Mouse (Mus musculus) kidney, embryonic 14.5 days (tissue): ENCODE results near the gene Exoc6. TPM values are rescaled to one million over a fixed set of nuclear protein-coding genes. Genes with fewer than 3 reads are reported as not detected.

ENCODE experiments used
- ATAC-seq: fragments of 200-750 bp; cut with Nextera tagmentation; 2 replicates; pipeline ENCODE4 v1.8.0; 2017; ENCODE audit warnings: moderate number of reproducible peaks, mild to moderate bottlenecking, moderate TSS enrichment, moderate library complexity; ENCODE audit not compliant: low FRiP score, low TSS enrichment
- H3K27ac ChIP-seq: fragments of 300-500 bp; sonication (generic); 2 replicates; pipeline ENCODE4 v1.5.1; 2014; ENCODE audit warnings: low read depth, mild to moderate bottlenecking, low read length, moderate library complexity, mixed read lengths
- H3K27me3 ChIP-seq: fragments of 300-500 bp; sonication (generic); 2 replicates; pipeline ENCODE4 v1.6.1; 2014; ENCODE audit warnings: mild to moderate bottlenecking, low read length; ENCODE audit not compliant: control insufficient read depth, insufficient read depth
- H3K36me3 ChIP-seq: fragments of 300-500 bp; sonication (generic); 2 replicates; pipeline ENCODE4 v1.6.1; 2014; ENCODE audit warnings: low read length, mixed read lengths; ENCODE audit not compliant: control insufficient read depth, insufficient read depth
- H3K4me1 ChIP-seq: fragments of 300-500 bp; sonication (generic); 2 replicates; pipeline ENCODE4 v1.6.1; 2014; ENCODE audit warnings: low read length, mixed read lengths; ENCODE audit not compliant: control insufficient read depth, insufficient read depth
- H3K4me2 ChIP-seq: fragments of 300-500 bp; sonication (generic); replicated peaks from 2 replicates; pipeline ENCODE4 v1.6.1; 2014; ENCODE audit warnings: low read depth, mild to moderate bottlenecking, low read length
- H3K4me3 ChIP-seq: fragments of 300-500 bp; sonication (generic); 2 replicates; pipeline ENCODE4 v1.5.1; 2014; ENCODE audit warnings: mild to moderate bottlenecking, low read length
- H3K9ac ChIP-seq: fragments of 300-500 bp; sonication (generic); 2 replicates; pipeline ENCODE4 v1.6.1; 2014; ENCODE audit warnings: low read depth, mild to moderate bottlenecking, low read length, moderate library complexity
- H3K9me3 ChIP-seq: fragments of 300-500 bp; sonication (generic); 2 replicates; pipeline ENCODE4 v1.6.1; 2016; ENCODE audit warnings: low read length; ENCODE audit not compliant: control insufficient read depth
- WGBS: fragments of 180-500 bp; shearing (Covaris S2); extraction: QIAGEN DNeasy Blood & Tissue Kit; methylation state at CpG from one replicate; pipeline ENCODE4 v1.1.7; 2014; 5-methylcytosine and 5-hydroxymethylcytosine counted together
- polyA plus RNA-seq: library from polyadenylated mRNA; unstranded; fragments of >200 nt; fragmentation: Nextera tagmentation; extraction: Ambion mirVana; gene quantifications from 2 replicates; pipeline ENCODE4 v1.2.1, GENCODE M21; 2014

Exoc6 gene
- polyA plus RNA-seq = 14.2 and 26.8 TPM in 2 replicates

DNA sequence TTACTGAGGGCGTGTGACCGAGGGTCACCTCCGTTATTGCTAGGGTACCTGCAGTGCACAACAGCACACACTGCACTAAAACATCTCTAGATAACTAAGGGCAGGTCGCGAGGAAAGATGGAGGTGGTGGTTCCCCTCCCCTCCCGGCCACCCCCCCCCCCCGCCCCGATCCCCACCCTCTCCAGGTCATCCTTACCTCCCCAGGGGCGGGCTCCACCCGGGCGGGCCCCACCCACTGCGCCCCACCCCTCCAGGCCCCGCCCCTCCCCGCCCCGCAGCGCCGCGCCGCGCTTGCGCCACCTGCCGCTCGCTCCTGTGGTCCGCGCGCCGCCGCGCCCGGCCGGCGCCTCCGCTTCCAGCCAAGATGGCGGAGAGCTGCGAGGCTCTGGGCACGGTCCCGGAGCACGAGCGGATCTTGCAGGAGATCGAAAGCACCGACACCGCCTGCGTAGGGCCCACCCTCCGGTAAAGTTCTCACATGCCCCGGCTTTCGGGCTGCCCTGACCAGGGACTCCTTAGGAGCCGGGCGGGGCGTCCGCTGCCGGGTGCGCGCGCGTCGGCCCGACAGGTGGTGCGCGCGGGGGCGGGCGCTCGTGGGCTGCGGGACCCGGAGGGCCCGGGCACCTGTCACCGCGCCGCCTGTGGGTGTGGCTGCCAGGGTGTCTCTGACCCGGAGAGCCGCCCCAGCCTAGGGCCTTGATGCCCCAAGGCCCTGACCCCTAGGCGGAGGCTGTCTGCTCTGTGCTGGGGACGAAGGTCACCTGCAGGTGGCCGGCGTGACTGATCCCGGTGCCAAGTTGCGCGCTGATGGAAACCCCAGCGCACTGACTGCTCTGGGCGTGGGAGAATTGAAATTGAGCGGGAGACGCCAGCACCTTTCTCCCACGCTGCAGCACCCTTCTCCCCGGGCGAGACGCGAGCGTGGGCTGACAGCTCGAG is at the start of gene Exoc6:
TSS of gene Exoc6 (plus strand) at position 318 of the 939 bp plus-strand sequence.
- 1% methylated on average over 70 of the region's 89 CpGs for WGBS
- Histone ChIP-seq H3K27ac (peak within 1 kb of the TSS; percentile 76; the same call in 1 of the 2 replicates), H3K9me3 (no peaks in the 10 kb centered on the region), H3K4me1 (no peaks in the 10 kb centered on the region), H3K4me2 (peak within 1 kb of the TSS; percentile 90), H3K27me3 (no peaks in the 10 kb centered on the region; the same call in 1 of the 2 replicates), H3K4me3 (peak within 1 kb of the TSS; percentile 87), H3K9ac (peak within 1 kb of the TSS; percentile 84), H3K36me3 (no peaks in the 10 kb centered on the region)
- peak; percentile 92 for ATAC-seq

DNA sequence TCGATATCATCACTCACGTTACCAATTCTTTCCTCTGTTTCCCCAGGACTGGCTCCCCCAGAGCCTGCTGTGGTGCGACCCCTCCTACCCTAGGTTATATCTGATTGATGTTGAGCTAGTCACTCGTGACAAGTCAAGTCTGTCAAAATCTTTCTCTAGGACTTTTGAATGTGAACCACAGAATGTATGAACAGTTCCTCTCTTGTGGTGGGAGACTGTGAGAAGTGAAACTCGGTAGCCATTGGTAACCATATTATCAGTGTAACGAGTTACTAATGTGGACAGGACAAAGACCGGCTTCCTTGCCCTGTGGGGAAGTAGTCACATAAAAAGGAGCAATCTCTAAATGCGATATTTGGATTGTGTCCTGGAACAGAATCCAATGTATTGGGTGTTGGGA is 47.2 kb upstream of the Exoc6 start:
- Histone ChIP-seq H3K4me3 (no peak overlapping the region), H3K9me3 (no peaks in the 10 kb centered on the region), H3K4me1 (no peaks in the 10 kb centered on the region), H3K4me2 (no peak overlapping the region), H3K36me3 (no peaks in the 10 kb centered on the region), H3K27ac (no peak overlapping the region), H3K27me3 (no peaks in the 10 kb centered on the region), H3K9ac (no peak overlapping the region)
- WGBS = 86% methylated on average over 8 of the region's 8 CpGs
- ATAC-seq = no peak

DNA sequence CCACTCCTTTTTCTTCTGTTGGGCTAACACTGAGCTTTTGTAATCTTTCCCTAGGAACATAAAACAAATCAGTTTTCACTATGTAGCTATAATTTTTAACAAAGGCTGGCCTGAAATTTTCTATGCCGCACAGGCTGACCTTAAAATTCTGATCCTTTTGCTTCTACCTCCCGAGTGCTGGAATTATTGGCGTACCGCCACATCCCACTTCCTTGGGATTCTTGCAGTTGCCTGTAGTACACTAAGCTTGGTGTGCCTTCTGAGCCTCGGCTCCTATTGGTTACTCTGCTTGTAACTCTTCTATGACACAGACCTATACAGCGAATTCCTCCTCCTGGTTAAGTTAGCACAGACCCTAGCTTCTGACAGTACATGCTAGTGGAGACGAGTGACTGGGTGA is 44.2 kb upstream of the Exoc6 start:
- H3K4me1 ChIP-seq = no peaks in the 10 kb centered on the region
- no peak overlapping the region for H3K4me2 ChIP-seq
- 70% methylated on average over 7 of the region's 7 CpGs for WGBS
- no peaks in the 10 kb centered on the region for H3K36me3 ChIP-seq
- H3K9ac ChIP-seq = no peak overlapping the region
- ATAC-seq = no peak
- H3K27me3 ChIP-seq = no peaks in the 10 kb centered on the region
- H3K9me3 ChIP-seq = no peaks in the 10 kb centered on the region
- H3K4me3 ChIP-seq = no peak overlapping the region
- H3K27ac ChIP-seq = no peak overlapping the region

DNA sequence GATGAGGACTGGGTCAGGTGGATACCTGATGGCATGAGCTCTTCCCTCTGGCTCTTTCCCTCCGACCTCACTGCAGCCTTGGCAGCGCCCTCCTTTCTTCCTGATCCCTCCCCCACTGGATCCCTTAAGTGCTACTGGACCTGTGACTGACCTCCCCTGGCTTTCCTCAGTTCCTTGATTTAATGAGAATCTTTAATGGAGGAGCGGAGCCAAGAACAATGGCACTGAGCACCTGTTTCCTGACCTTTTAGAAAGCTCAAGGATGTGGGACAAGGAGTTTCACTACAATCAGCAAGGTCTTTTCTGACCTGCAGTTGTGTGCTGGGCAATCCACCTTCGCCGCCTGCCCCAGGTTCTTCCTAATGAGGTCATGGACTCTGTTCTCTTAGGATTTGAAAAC is 43.6 kb upstream of the Exoc6 start:
- no peak overlapping the region for H3K27ac ChIP-seq
- no peaks in the 10 kb centered on the region for H3K4me1 ChIP-seq
- no peaks in the 10 kb centered on the region for H3K9me3 ChIP-seq
- H3K27me3 ChIP-seq = no peaks in the 10 kb centered on the region
- no peaks in the 10 kb centered on the region for H3K36me3 ChIP-seq
- no peak for ATAC-seq
- H3K4me3 ChIP-seq = no peak overlapping the region
- 61% methylated on average over 5 of the region's 5 CpGs for WGBS
- H3K9ac ChIP-seq = no peak overlapping the region
- no peak overlapping the region for H3K4me2 ChIP-seq

DNA sequence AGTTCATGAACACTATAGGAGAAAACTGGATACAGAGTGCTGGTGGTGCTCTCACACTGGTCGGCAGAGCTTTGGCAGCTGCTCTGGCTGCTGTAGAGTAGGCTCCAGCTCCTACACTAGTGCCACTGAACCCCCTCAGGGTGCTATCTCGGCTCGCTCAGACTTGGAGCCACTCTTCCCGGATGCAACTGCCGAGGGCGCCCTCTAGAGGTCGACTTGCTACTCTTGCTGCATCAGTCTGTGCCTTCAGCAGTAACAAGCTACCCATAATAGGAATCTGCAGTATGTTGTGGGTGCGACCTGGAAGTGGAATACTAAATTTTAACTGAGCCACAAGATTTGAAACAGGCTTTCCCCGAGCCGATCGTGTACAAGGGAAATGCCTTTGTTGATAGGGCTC is 40.5 kb upstream of the Exoc6 start:
- no peak for ATAC-seq
- no peak overlapping the region for H3K9ac ChIP-seq
- H3K36me3 ChIP-seq = no peaks in the 10 kb centered on the region
- no peaks in the 10 kb centered on the region for H3K4me1 ChIP-seq
- no peak overlapping the region for H3K4me3 ChIP-seq
- no peaks in the 10 kb centered on the region for H3K27me3 ChIP-seq
- no peak overlapping the region for H3K27ac ChIP-seq
- no peak overlapping the region for H3K4me2 ChIP-seq
- no peaks in the 10 kb centered on the region for H3K9me3 ChIP-seq
- 15% methylated on average over 11 of the region's 11 CpGs for whole genome bisulfite sequencing

DNA sequence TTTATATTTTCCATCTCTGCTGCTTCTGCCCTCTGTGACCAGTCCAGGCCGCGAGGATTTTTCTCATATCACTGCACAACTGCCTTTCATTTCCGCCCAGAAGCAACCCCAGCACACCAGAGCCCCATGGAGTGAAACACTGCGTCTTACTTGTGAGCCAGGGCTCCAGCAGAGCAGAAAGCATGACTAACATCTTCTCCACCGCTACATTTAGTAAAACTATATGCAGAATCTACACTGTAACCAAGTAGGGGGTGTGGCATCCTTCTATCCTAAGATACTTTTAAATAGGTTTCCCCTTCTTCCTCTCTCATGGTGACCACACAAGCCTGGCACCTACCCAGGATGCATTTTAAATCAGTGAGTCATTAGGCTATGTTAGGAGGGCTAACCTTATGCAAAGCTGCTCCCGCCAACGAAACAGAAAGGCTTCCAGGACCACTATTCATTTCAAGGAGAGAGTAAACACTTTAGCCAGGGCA is 35.4 kb upstream of the Exoc6 start:
- no peak overlapping the region for H3K4me3 ChIP-seq
- 43% methylated on average over 7 of the region's 7 CpGs for WGBS
- ATAC-seq = no peak

DNA sequence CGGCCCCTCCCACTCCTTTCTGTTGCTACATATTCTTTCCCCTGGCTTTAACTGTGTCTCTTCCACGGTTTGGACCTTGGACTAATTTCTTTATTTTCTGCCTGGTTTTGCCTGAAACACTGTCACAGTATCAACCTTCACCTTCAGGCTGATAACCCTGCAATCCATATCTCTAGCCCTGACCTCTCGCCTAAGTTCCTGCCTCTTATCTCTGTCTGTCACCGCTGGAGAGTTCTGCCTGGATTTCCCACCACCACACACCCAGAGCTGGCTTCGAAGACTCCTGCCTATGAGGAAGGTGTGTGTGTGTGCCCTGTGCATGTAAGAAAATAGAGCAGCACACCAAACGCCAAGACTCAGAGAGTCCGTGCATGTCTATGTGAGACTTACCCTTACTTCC is 32.8 kb upstream of the Exoc6 start:
- H3K9ac ChIP-seq = no peak overlapping the region
- H3K36me3 ChIP-seq = no peaks in the 10 kb centered on the region
- ATAC-seq = no peak
- no peak overlapping the region for H3K27ac ChIP-seq
- H3K27me3 ChIP-seq = no peaks in the 10 kb centered on the region
- H3K4me1 ChIP-seq = no peaks in the 10 kb centered on the region
- no peak overlapping the region for H3K4me2 ChIP-seq
- H3K4me3 ChIP-seq = no peak overlapping the region
- H3K9me3 ChIP-seq = no peaks in the 10 kb centered on the region
- 83% methylated on average over 7 of the region's 7 CpGs for WGBS

More for the DNA sequence above, 35.4 kb upstream of the Exoc6 start:
- no peaks in the 10 kb centered on the region for H3K36me3 ChIP-seq
- no peak overlapping the region; the same call in 1 of the 2 replicates for H3K27ac ChIP-seq
- H3K27me3 ChIP-seq = no peaks in the 10 kb centered on the region
- H3K4me2 ChIP-seq = no peak overlapping the region
- no peaks in the 10 kb centered on the region for H3K4me1 ChIP-seq
- H3K9me3 ChIP-seq = no peaks in the 10 kb centered on the region
- H3K9ac ChIP-seq = no peak overlapping the region

DNA sequence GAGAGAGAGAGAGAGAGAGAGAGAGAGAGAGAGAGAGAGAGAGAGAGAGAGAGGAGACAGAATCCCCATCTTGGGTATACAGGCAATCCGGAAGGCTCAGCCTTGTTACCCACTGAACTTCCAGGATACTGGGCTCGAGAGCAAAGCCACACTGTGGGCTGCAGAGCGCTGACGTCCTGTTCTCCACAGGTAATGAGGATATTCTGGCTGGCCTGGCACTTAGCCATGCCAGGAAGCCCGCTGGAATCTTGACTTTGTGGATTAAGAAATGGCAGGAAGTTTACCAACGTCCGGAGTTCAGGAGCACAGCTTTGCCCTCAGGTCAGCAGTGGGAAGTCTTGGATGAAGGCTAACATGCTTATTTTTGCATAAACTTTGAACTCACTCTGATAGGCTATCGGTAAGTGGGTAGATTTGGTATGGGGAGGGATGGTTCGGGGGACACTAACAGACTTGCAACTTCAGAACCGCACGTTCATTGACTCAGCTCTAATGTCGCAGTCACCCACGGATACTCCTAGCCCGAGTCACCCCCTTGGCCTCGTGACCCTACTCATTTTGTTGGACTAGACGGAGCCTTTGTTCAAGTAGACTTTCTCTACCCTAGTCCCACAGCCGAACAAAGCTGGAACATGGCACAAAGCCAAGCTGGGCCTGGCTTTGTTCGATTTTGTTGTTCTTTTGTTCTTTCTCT is 29.3 kb upstream of the Exoc6 start:
- WGBS = 69% methylated on average over 18 of the region's 18 CpGs
- Histone ChIP-seq H3K27ac (no peak overlapping the region), H3K9me3 (no peaks in the 10 kb centered on the region)

DNA sequence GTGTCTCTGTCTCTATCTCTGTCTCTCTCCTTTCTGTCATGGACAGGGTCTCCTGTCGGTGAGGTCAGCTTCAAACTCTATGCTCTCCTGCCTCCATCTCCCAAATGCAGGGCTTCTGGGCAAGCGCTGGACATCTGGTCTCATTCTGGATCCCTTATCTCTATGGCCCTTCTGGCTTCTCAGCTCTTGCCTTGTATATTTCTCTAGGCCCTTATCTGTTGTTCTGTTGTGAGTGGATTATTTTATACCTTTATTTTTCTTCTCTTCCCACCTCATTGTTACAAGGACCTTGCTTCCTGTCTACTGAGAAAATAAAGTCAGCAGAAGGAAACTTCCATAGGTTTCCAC is 28.8 kb upstream of the Exoc6 start:
- H3K4me1 ChIP-seq = no peaks in the 10 kb centered on the region
- H3K27ac ChIP-seq = no peak overlapping the region
- no peak for ATAC-seq
- no peaks in the 10 kb centered on the region for H3K36me3 ChIP-seq
- 93% methylated on average over 2 of the region's 2 CpGs for WGBS
- H3K9me3 ChIP-seq = no peaks in the 10 kb centered on the region
- H3K4me2 ChIP-seq = no peak overlapping the region
- no peak overlapping the region for H3K4me3 ChIP-seq
- no peak overlapping the region for H3K9ac ChIP-seq
- H3K27me3 ChIP-seq = no peaks in the 10 kb centered on the region

More for the DNA sequence above, 29.3 kb upstream of the Exoc6 start:
- no peak for ATAC-seq
- Histone ChIP-seq H3K4me2 (no peak overlapping the region), H3K27me3 (no peaks in the 10 kb centered on the region), H3K36me3 (no peaks in the 10 kb centered on the region), H3K4me3 (no peak overlapping the region), H3K9ac (no peak overlapping the region), H3K4me1 (no peaks in the 10 kb centered on the region)
